Mouse (Mus musculus) MEL (cell line): ENCODE measurements around the gene Plch1. TPM values are rescaled to one million over a fixed set of nuclear protein-coding genes. Genes with fewer than 3 reads are reported as not detected.

ENCODE experiments used
- DNase-seq: peaks from one replicate; pipeline ENCODE4 v3.0.0; 2011; ENCODE audit warnings: low read depth, low spot score
- H3K27ac ChIP-seq: 2 replicates; pipeline ENCODE4 v1.5.1; 2012; ENCODE audit warnings: low read depth, mild to moderate bottlenecking, control low read depth, low read length, moderate library complexity; ENCODE audit not compliant: control insufficient read depth
- H3K27me3 ChIP-seq, 2 experiments: fragments of 150-350 bp in 1 of 2; sonication (generic) in 1 of 2; 2 replicates each; pipeline ENCODE4 v1.6.1; 2012; ENCODE audit warnings: low read length in 2 of 2, mild to moderate bottlenecking in 2 of 2, improper control_type of control experiment in 1 of 2, moderate library complexity in 1 of 2; ENCODE audit not compliant: insufficient read depth in 2 of 2, control insufficient read depth in 1 of 2
- H3K36me3 ChIP-seq, 2 experiments: 2 replicates each; pipeline ENCODE4 v1.6.1; 2012 to 2014; ENCODE audit warnings: low read length in 2 of 2, improper control_type of control experiment in 1 of 2, inconsistent platforms in 1 of 2, mild to moderate bottlenecking in 1 of 2; ENCODE audit not compliant: insufficient read depth in 2 of 2, control insufficient read depth in 1 of 2
- H3K4me1 ChIP-seq, 2 experiments: fragments of 150-350 bp in 1 of 2; sonication (generic) in 1 of 2; 2 replicates each; pipeline ENCODE4 v1.6.1; 2012; ENCODE audit warnings: low read length in 2 of 2, improper control_type of control experiment in 1 of 2, mild to moderate bottlenecking in 1 of 2; ENCODE audit not compliant: insufficient read depth in 2 of 2, control insufficient read depth in 1 of 2
- H3K4me3 ChIP-seq, 2 experiments: fragments of 150-350 bp in 1 of 2; sonication (generic) in 1 of 2; 2 replicates each; pipeline ENCODE4 v1.5.1; 2012; ENCODE audit warnings: low read depth in 2 of 2, low read length in 2 of 2, mild to moderate bottlenecking in 2 of 2, moderate library complexity in 2 of 2, control low read depth in 1 of 2, improper control_type of control experiment in 1 of 2; ENCODE audit not compliant: control insufficient read depth in 1 of 2, insufficient read depth in 1 of 2
- H3K79me2 ChIP-seq: 2 replicates; pipeline ENCODE4 v1.6.1; 2012; ENCODE audit warnings: mild to moderate bottlenecking, low read length, moderate library complexity; ENCODE audit not compliant: control insufficient read depth, poor library complexity, insufficient read depth
- H3K9ac ChIP-seq: 2 replicates; pipeline ENCODE4 v1.6.1; 2012; ENCODE audit warnings: low read depth, mild to moderate bottlenecking, control low read depth, low read length, moderate library complexity; ENCODE audit not compliant: control insufficient read depth, poor library complexity, severe bottlenecking
- H3K9me3 ChIP-seq: fragments of 150-350 bp; sonication (generic); replicated peaks from 2 replicates; pipeline ENCODE4 v1.6.1; 2012; ENCODE audit warnings: mild to moderate bottlenecking, low read length, improper control_type of control experiment, moderate library complexity; ENCODE audit not compliant: insufficient read depth
- CHD2 ChIP-seq: IDR thresholded peaks from 2 replicates; pipeline ENCODE4 v1.6.1; 2011; ENCODE audit warnings: low read length, improper control_type of control experiment
- ELF1 ChIP-seq: IDR thresholded peaks from 2 replicates; pipeline ENCODE4 v1.6.1; 2014; ENCODE audit warnings: low read depth, mild to moderate bottlenecking, inconsistent platforms, low read length, improper control_type of control experiment, moderate library complexity
- GATA1 ChIP-seq: IDR thresholded peaks from 2 replicates; pipeline ENCODE4 v1.6.1; 2011; ENCODE audit warnings: low read depth, low read length, improper control_type of control experiment
- KAT2A ChIP-seq: conservative IDR thresholded peaks from 2 replicates; pipeline ENCODE4 v1.6.1; 2012; ENCODE audit warnings: low read depth, low read length, improper control_type of control experiment, inconsistent platforms
- MAFK ChIP-seq: IDR thresholded peaks from 2 replicates; pipeline ENCODE4 v1.6.1; 2011; ENCODE audit warnings: low read depth, mild to moderate bottlenecking, low read length, improper control_type of control experiment, borderline replicate concordance
- MYB ChIP-seq: IDR thresholded peaks from 2 replicates; pipeline ENCODE4 v1.6.1; 2011; ENCODE audit warnings: mild to moderate bottlenecking, low read depth, low read length, improper control_type of control experiment
- MYC ChIP-seq: IDR thresholded peaks from 2 replicates; pipeline ENCODE4 v1.6.1; 2011; ENCODE audit warnings: low read depth, mild to moderate bottlenecking, low read length, improper control_type of control experiment, moderate library complexity
- NRF1 ChIP-seq: IDR thresholded peaks from 2 replicates; pipeline ENCODE4 v1.6.1; 2014; ENCODE audit warnings: low read depth, mild to moderate bottlenecking, inconsistent platforms, low read length, improper control_type of control experiment, moderate library complexity; ENCODE audit not compliant: poor library complexity, insufficient read depth, severe bottlenecking
- RAD21 ChIP-seq: IDR thresholded peaks from 2 replicates; pipeline ENCODE4 v1.6.1; 2011; ENCODE audit warnings: mild to moderate bottlenecking, low read depth, low read length, improper control_type of control experiment
- SMC3 ChIP-seq: IDR thresholded peaks from 2 replicates; pipeline ENCODE4 v1.6.1; 2011; ENCODE audit warnings: low read depth, low read length, improper control_type of control experiment
- TAL1 ChIP-seq: IDR thresholded peaks from 2 replicates; pipeline ENCODE4 v1.6.1; 2012; ENCODE audit warnings: mild to moderate bottlenecking, inconsistent platforms, low read length, moderate library complexity, mixed read lengths
- USF1 ChIP-seq: IDR thresholded peaks from 2 replicates; pipeline ENCODE4 v1.6.1; 2014; ENCODE audit warnings: low read depth, mild to moderate bottlenecking, inconsistent platforms, low read length, improper control_type of control experiment, moderate library complexity
- USF2 ChIP-seq, 2 experiments: IDR thresholded peaks; 2 replicates each; pipeline ENCODE4 v1.6.1; 2011 to 2012; ENCODE audit warnings: improper control_type of control experiment in 2 of 2, low read length in 2 of 2, borderline replicate concordance in 1 of 2, inconsistent platforms in 1 of 2, low read depth in 1 of 2, mild to moderate bottlenecking in 1 of 2; ENCODE audit not compliant: insufficient read depth in 1 of 2
- ZKSCAN1 ChIP-seq: IDR thresholded peaks from 2 replicates; pipeline ENCODE4 v1.6.1; 2012; ENCODE audit warnings: low read depth, mild to moderate bottlenecking, inconsistent platforms, low read length, improper control_type of control experiment, moderate library complexity
- ZMIZ1 ChIP-seq: IDR thresholded peaks from 2 replicates; pipeline ENCODE4 v1.6.1; 2012; ENCODE audit warnings: low read depth, mild to moderate bottlenecking, inconsistent platforms, low read length, improper control_type of control experiment, moderate library complexity
- polyA plus RNA-seq, 2 experiments: library from polyadenylated mRNA; stranded (reverse) in 1 of 2; unstranded in 1 of 2; fragments of >175 nt in 1 of 2; fragments of >200 nt in 1 of 2; gene quantifications; 2 replicates each; pipeline versions ENCODE4 v1.2.1 to v1.2.4; 2012; ENCODE audit warnings: low replicate concordance in 2 of 2, low read depth in 1 of 2; ENCODE audit not compliant: insufficient read length in 2 of 2, insufficient read depth in 1 of 2, missing spikeins in 1 of 2
- total RNA-seq: library from RNA; depleted of rRNA; stranded (reverse); fragments of 300-350 nt; gene quantifications from 2 replicates; pipeline ENCODE4 v1.2.3, GENCODE M21; 2012

The Plch1 gene
- total and polyA plus RNA-seq, 3 experiments: 0.01 to 0.23 TPM; not detected in 1

GRCm38 (mm10) chr3:63851125-63851698, 48.1 kb downstream of the Plch1 start:
- no peak overlapping the region for H3K9ac ChIP-seq
- H3K36me3 ChIP-seq: no peaks in the 10 kb centered on the region
- no peaks in the 10 kb centered on the region for H3K9me3 ChIP-seq
- H3K27me3 ChIP-seq: peaks cover 0 to 4% of the 10 kb centered on the region in 2 experiments; a peak in 3 of 4 replicates
- no peaks in the 10 kb centered on the region for H3K79me2 ChIP-seq
- no peak overlapping the region for H3K27ac ChIP-seq
- no peak overlapping the region for H3K4me3 ChIP-seq
- H3K4me1 ChIP-seq: no peaks in the 10 kb centered on the region
- no peak for TF ChIP-seq ZMIZ1
- TF ChIP-seq MYB: no peak
- no peak for TF ChIP-seq ZKSCAN1
- TF ChIP-seq SMC3: no peak
- TF ChIP-seq TAL1: no peak
- no peak for TF ChIP-seq CHD2
- TF ChIP-seq NRF1: no peak
- TF ChIP-seq USF1: no peak
- no peak for TF ChIP-seq RAD21
- TF ChIP-seq USF2 (IDR thresholded peaks at IDR 0.05; ENCODE audit: borderline replicate concordance in 1 of 2, insufficient read depth in 1 of 2, low read depth in 1 of 2, low read length in 2 of 2): no peak
- TF ChIP-seq MAFK: no peak
- TF ChIP-seq MYC: no peak
- no peak for TF ChIP-seq GATA1
- DNase-seq: no peak

GRCm38 (mm10) chr3:63849765-63850346, 49.4 kb downstream of the Plch1 start:
- H3K27me3 ChIP-seq: peaks cover 0 to 4% of the 10 kb centered on the region in 2 experiments; a peak in 3 of 4 replicates
- H3K4me3 ChIP-seq: no peak overlapping the region
- no peaks in the 10 kb centered on the region for H3K79me2 ChIP-seq
- no peak overlapping the region for H3K9ac ChIP-seq
- TF ChIP-seq ELF1 (no peak), KAT2A (no peak)
- DNase-seq: no peak
- no peaks in the 10 kb centered on the region for H3K9me3 ChIP-seq
- H3K27ac ChIP-seq: no peak overlapping the region
- H3K36me3 ChIP-seq: no peaks in the 10 kb centered on the region
- no peaks in the 10 kb centered on the region for H3K4me1 ChIP-seq
